Mouse (Mus musculus): ENCODE measurements around the gene Eif2ak2. TPM values are rescaled to one million over a fixed set of nuclear protein-coding genes. Genes with fewer than 3 reads are reported as not detected.

The Eif2ak2 gene
- polyA plus RNA-seq (2014; fragmentation: Nextera tagmentation; extraction: Ambion mirVana) = 8.0 and 9.6 TPM in 2 replicates

GRCm38 (mm10) chr17:78882401-78883112 lies at the start of gene Eif2ak2:
Gene Eif2ak2, minus strand, starts transcription at chr17:78882573.
- peak within 1 kb of the TSS; percentile 68 for H3K4me2 ChIP-seq (ENCODE audit: low read length)
- peak within 1 kb of the TSS; percentile 86 for H3K9ac ChIP-seq (ENCODE audit: low read length)
- peaks cover 14% of the 10 kb centered on the region for H3K36me3 ChIP-seq (ENCODE audit: control insufficient read depth, insufficient read depth, low read length)
- H3K4me3 ChIP-seq (ENCODE audit: control insufficient read depth in 1 of 2, insufficient read depth in 1 of 2, low read depth in 1 of 2, low read length in 2 of 2) = peak within 1 kb of the TSS; percentile 77 to 78
- peaks cover 4 to 9% of the 10 kb centered on the region in 2 experiments; a peak in 3 of 4 replicates for H3K4me1 ChIP-seq (ENCODE audit: control insufficient read depth in 2 of 2, insufficient read depth in 2 of 2, low read length in 2 of 2)
- peak within 1 kb of the TSS; percentile 85 to 90 for H3K27ac ChIP-seq (replicated peaks in 1 of 2; ENCODE audit: control insufficient read depth in 1 of 2, insufficient read depth in 1 of 2, low read depth in 2 of 2, low read length in 2 of 2)
- no peaks in the 10 kb centered on the region for H3K27me3 ChIP-seq (ENCODE audit: control insufficient read depth, insufficient read depth, low read length)
- H3K9me3 ChIP-seq (ENCODE audit: control insufficient read depth, low read length) = no peaks in the 10 kb centered on the region
- WGBS = under 1% methylated on average over 28 of the region's 28 CpGs
- ATAC-seq (ENCODE audit: insufficient number of reproducible peaks, insufficient read depth, low FRiP score, low read depth) = peak; percentile 94

DNA sequence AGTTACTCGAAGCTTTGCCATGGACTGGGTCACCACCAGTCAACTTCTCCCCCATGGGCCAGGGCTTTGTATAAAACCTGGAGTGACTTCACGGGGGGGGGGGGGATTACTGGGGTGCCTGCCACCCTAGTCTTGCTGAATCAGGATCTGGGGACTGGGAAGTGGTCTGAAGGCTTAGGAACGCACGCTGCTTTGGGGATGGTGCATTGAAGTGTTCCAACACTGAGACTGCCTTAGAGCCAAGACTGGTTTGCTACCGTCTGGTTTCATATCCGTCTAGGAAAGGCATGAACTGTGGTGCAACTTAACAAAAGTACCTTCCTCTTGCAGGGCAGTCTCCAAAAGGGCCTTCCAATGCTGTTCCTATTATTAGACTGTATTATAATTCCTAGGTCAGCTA lies 35.3 kb upstream of the Eif2ak2 start:
- Histone ChIP-seq H3K27me3 (ENCODE audit: control insufficient read depth, insufficient read depth, low read length) (no peaks in the 10 kb centered on the region), H3K9me3 (ENCODE audit: control insufficient read depth, low read length) (no peaks in the 10 kb centered on the region), H3K4me2 (ENCODE audit: low read length) (peak overlapping the region; percentile 69), H3K27ac (replicated peaks in 1 of 2; ENCODE audit: control insufficient read depth in 1 of 2, insufficient read depth in 1 of 2, low read depth in 2 of 2, low read length in 2 of 2) (0 out of 4 replicates have a peak overlapping the region, but pooled peaks of 1 of the 2 experiments have one; percentile 82), H3K36me3 (ENCODE audit: control insufficient read depth, insufficient read depth, low read length) (peaks cover 47% of the 10 kb centered on the region), H3K4me1 (ENCODE audit: control insufficient read depth in 2 of 2, insufficient read depth in 2 of 2, low read length in 2 of 2) (peaks cover 2 to 13% of the 10 kb centered on the region in 2 experiments; a peak in 2 of 4 replicates), H3K9ac (ENCODE audit: low read length) (0 out of 2 replicates have a peak overlapping the region, but pooled peaks have one; percentile 27), H3K4me3 (ENCODE audit: control insufficient read depth in 1 of 2, insufficient read depth in 1 of 2, low read depth in 1 of 2, low read length in 2 of 2) (no peak overlapping the region)
- 45% methylated on average over 6 of the region's 6 CpGs for WGBS
- ATAC-seq (ENCODE audit: insufficient number of reproducible peaks, insufficient read depth, low FRiP score, low read depth) = no peak

DNA sequence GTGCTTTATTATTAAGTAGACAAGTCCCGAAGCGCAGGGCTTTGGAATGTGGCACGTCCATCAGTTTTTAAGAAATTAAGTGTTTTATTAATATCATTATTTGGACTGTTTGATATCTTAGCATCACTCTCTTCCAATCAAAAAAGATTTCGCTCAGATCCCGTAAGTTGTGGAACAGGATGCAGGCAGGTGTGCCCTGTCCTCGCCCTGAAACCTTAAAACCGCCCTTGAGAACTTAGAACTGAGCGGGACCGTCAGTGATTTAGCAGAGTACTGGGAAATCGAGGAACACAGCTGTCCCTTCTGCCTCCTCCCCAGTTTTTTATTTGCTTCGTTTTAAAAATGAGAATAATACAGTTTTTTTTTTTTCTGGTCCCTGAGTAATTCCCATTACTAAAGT lies 34.5 kb upstream of the Eif2ak2 start:
- ATAC-seq (ENCODE audit: insufficient number of reproducible peaks, insufficient read depth, low FRiP score, low read depth) = no peak
- H3K27me3 ChIP-seq (ENCODE audit: control insufficient read depth, insufficient read depth, low read length) = no peaks in the 10 kb centered on the region
- H3K27ac ChIP-seq (replicated peaks in 1 of 2; ENCODE audit: control insufficient read depth in 1 of 2, insufficient read depth in 1 of 2, low read depth in 2 of 2, low read length in 2 of 2) = peak overlapping the region; percentile 82 to 83
- no peaks in the 10 kb centered on the region for H3K9me3 ChIP-seq (ENCODE audit: control insufficient read depth, low read length)
- H3K36me3 ChIP-seq (ENCODE audit: control insufficient read depth, insufficient read depth, low read length) = peaks cover 39% of the 10 kb centered on the region
- H3K4me3 ChIP-seq (ENCODE audit: control insufficient read depth in 1 of 2, insufficient read depth in 1 of 2, low read depth in 1 of 2, low read length in 2 of 2) = peak overlapping the region; percentile 55 to 77
- peaks cover 2 to 13% of the 10 kb centered on the region in 2 experiments; a peak in 2 of 4 replicates for H3K4me1 ChIP-seq (ENCODE audit: control insufficient read depth in 2 of 2, insufficient read depth in 2 of 2, low read length in 2 of 2)
- peak overlapping the region; percentile 77 for H3K9ac ChIP-seq (ENCODE audit: low read length)
- WGBS = 2% methylated on average over 11 of the region's 11 CpGs
- H3K4me2 ChIP-seq (ENCODE audit: low read length) = peak overlapping the region; percentile 69

- Histone ChIP-seq H3K36me3 (ENCODE audit: control insufficient read depth, insufficient read depth, low read length) (peaks cover 34% of the 10 kb centered on the region), H3K27ac (replicated peaks in 1 of 2; ENCODE audit: control insufficient read depth in 1 of 2, insufficient read depth in 1 of 2, low read depth in 2 of 2, low read length in 2 of 2) (peak within 1 kb of the TSS; percentile 82 to 83), H3K4me2 (ENCODE audit: low read length) (peak within 1 kb of the TSS; percentile 69), H3K27me3 (ENCODE audit: control insufficient read depth, insufficient read depth, low read length) (no peaks in the 10 kb centered on the region), H3K4me1 (ENCODE audit: control insufficient read depth in 2 of 2, insufficient read depth in 2 of 2, low read length in 2 of 2) (peaks cover 2 to 13% of the 10 kb centered on the region in 2 experiments; a peak in 2 of 4 replicates), H3K9me3 (ENCODE audit: control insufficient read depth, low read length) (no peaks in the 10 kb centered on the region), H3K4me3 (ENCODE audit: control insufficient read depth in 1 of 2, insufficient read depth in 1 of 2, low read depth in 1 of 2, low read length in 2 of 2) (peak within 1 kb of the TSS; percentile 55 to 77), H3K9ac (ENCODE audit: low read length) (peak within 1 kb of the TSS; percentile 77)
- peak; percentile 95 for ATAC-seq (ENCODE audit: insufficient number of reproducible peaks, insufficient read depth, low FRiP score, low read depth)
- under 1% methylated on average over 37 of the region's 37 CpGs for WGBS
Observed at GRCm38 (mm10) chr17:78916369-78916813, 34.0 kb upstream of the Eif2ak2 start, which contains the start of gene Cebpzos. Gene Cebpzos, plus strand, starts transcription at chr17:78916500.

DNA sequence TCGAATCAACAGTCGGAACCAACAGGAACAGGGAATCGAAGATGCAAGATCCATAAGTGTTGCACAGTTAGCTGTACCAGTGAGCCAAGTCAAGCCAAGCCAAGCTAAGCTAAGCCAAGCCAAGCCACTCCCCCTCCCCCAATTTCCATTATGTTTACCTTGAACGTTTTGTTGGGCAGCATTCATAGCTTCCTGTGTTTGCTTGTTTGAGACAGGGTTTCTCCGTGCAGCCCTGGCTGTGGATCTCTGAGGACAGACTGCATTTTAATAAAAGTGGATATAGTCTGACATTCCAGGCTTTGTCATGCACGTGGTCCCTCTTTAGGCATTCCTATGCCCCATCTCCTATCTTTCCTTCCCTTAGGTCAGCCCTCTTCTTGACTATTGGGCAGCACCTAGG lies 33.4 kb upstream of the Eif2ak2 start:
- peaks cover 2 to 13% of the 10 kb centered on the region in 2 experiments; a peak in 2 of 4 replicates for H3K4me1 ChIP-seq (ENCODE audit: control insufficient read depth in 2 of 2, insufficient read depth in 2 of 2, low read length in 2 of 2)
- H3K27ac ChIP-seq (replicated peaks in 1 of 2; ENCODE audit: control insufficient read depth in 1 of 2, insufficient read depth in 1 of 2, low read depth in 2 of 2, low read length in 2 of 2) = peak overlapping the region; percentile 82 to 83
- ATAC-seq (ENCODE audit: insufficient number of reproducible peaks, insufficient read depth, low FRiP score, low read depth) = no peak
- H3K27me3 ChIP-seq (ENCODE audit: control insufficient read depth, insufficient read depth, low read length) = no peaks in the 10 kb centered on the region
- H3K9me3 ChIP-seq (ENCODE audit: control insufficient read depth, low read length) = no peaks in the 10 kb centered on the region
- H3K36me3 ChIP-seq (ENCODE audit: control insufficient read depth, insufficient read depth, low read length) = peaks cover 28% of the 10 kb centered on the region
- peak overlapping the region; percentile 69 for H3K4me2 ChIP-seq (ENCODE audit: low read length)
- 53% methylated on average over 6 of the region's 6 CpGs for WGBS
- peak overlapping the region; percentile 55 to 77 for H3K4me3 ChIP-seq (ENCODE audit: control insufficient read depth in 1 of 2, insufficient read depth in 1 of 2, low read depth in 1 of 2, low read length in 2 of 2)
- H3K9ac ChIP-seq (ENCODE audit: low read length) = peak overlapping the region; percentile 77

DNA sequence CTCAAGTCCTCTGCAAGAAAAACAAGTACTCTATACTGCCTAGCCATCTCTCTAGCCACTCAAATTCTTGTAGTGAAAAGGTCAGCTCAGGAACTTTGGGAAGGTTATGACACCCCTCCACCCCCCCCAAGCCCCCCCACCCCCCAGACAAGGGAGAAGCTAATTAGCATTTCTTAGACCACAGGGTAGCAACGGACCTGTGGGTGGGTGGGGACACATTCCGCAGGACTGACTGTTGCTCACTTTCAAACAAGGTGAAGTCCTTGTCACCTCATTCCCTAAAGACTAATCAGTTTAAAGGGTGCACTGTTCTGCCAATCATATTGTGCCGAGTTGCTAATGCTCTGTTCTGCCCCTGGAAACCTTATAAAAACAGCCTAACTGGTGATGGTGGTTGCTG lies 31.5 kb upstream of the Eif2ak2 start:
- H3K4me1 ChIP-seq (ENCODE audit: control insufficient read depth in 2 of 2, insufficient read depth in 2 of 2, low read length in 2 of 2) = peaks cover 2 to 13% of the 10 kb centered on the region in 2 experiments; a peak in 2 of 4 replicates
- peaks cover 10% of the 10 kb centered on the region for H3K36me3 ChIP-seq (ENCODE audit: control insufficient read depth, insufficient read depth, low read length)
- H3K4me2 ChIP-seq (ENCODE audit: low read length) = no peak overlapping the region
- H3K27ac ChIP-seq (replicated peaks in 1 of 2; ENCODE audit: control insufficient read depth in 1 of 2, insufficient read depth in 1 of 2, low read depth in 2 of 2, low read length in 2 of 2) = no peak overlapping the region
- no peak overlapping the region for H3K9ac ChIP-seq (ENCODE audit: low read length)
- no peak overlapping the region for H3K4me3 ChIP-seq (ENCODE audit: control insufficient read depth in 1 of 2, insufficient read depth in 1 of 2, low read depth in 1 of 2, low read length in 2 of 2)
- no peaks in the 10 kb centered on the region for H3K27me3 ChIP-seq (ENCODE audit: control insufficient read depth, insufficient read depth, low read length)
- 67% methylated on average over 3 of the region's 3 CpGs for WGBS
- ATAC-seq (ENCODE audit: insufficient number of reproducible peaks, insufficient read depth, low FRiP score, low read depth) = no peak
- H3K9me3 ChIP-seq (ENCODE audit: control insufficient read depth, low read length) = no peaks in the 10 kb centered on the region

DNA sequence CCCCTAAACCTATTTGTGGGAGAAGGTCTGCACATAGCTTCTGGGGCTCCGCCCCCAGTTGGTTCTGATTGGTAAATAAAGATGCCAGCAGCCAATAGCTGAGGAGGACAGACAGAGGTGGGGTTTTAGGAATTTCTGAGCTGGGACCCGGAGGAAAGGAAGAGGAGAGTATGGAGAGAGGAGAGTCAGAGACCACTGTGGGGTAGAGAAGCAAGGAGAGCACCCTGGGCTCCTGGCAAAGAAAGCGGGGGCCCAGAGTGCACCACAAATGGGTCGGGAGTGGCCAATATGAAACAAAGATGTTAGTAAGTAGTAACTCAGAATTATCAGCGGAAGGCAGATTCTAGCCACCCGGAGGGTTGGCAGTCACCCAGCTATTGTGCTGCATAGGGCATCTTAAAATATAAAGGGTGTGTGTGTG lies 30.5 kb upstream of the Eif2ak2 start:
- 20% methylated on average over 6 of the region's 6 CpGs for WGBS
- H3K4me2 ChIP-seq (ENCODE audit: low read length) = peak overlapping the region; percentile 60
- peaks cover 2 to 13% of the 10 kb centered on the region in 2 experiments; a peak in 2 of 4 replicates for H3K4me1 ChIP-seq (ENCODE audit: control insufficient read depth in 2 of 2, insufficient read depth in 2 of 2, low read length in 2 of 2)
- 0 out of 2 replicates have a peak, but pooled peaks cover under 1% of the 10 kb centered on the region for H3K36me3 ChIP-seq (ENCODE audit: control insufficient read depth, insufficient read depth, low read length)
- H3K27me3 ChIP-seq (ENCODE audit: control insufficient read depth, insufficient read depth, low read length) = no peaks in the 10 kb centered on the region
- ATAC-seq (ENCODE audit: insufficient number of reproducible peaks, insufficient read depth, low FRiP score, low read depth) = peak; percentile 39; the same call in 1 of the 2 replicates
- peak overlapping the region; percentile 36 to 65 for H3K4me3 ChIP-seq (ENCODE audit: control insufficient read depth in 1 of 2, insufficient read depth in 1 of 2, low read depth in 1 of 2, low read length in 2 of 2)
- H3K27ac ChIP-seq (replicated peaks in 1 of 2; ENCODE audit: control insufficient read depth in 1 of 2, insufficient read depth in 1 of 2, low read depth in 2 of 2, low read length in 2 of 2) = peak overlapping the region in 1 of 2 experiments; percentile 66; a peak in 2 of 4 replicates
- H3K9ac ChIP-seq (ENCODE audit: low read length) = 0 out of 2 replicates have a peak overlapping the region, but pooled peaks have one; percentile 47
- no peaks in the 10 kb centered on the region for H3K9me3 ChIP-seq (ENCODE audit: control insufficient read depth, low read length)

All from heart, embryonic 14.5 days (tissue).